Mouse (Mus musculus): Measurements from ENCODE around the gene Dnajb2.

The Dnajb2 gene

DNA sequence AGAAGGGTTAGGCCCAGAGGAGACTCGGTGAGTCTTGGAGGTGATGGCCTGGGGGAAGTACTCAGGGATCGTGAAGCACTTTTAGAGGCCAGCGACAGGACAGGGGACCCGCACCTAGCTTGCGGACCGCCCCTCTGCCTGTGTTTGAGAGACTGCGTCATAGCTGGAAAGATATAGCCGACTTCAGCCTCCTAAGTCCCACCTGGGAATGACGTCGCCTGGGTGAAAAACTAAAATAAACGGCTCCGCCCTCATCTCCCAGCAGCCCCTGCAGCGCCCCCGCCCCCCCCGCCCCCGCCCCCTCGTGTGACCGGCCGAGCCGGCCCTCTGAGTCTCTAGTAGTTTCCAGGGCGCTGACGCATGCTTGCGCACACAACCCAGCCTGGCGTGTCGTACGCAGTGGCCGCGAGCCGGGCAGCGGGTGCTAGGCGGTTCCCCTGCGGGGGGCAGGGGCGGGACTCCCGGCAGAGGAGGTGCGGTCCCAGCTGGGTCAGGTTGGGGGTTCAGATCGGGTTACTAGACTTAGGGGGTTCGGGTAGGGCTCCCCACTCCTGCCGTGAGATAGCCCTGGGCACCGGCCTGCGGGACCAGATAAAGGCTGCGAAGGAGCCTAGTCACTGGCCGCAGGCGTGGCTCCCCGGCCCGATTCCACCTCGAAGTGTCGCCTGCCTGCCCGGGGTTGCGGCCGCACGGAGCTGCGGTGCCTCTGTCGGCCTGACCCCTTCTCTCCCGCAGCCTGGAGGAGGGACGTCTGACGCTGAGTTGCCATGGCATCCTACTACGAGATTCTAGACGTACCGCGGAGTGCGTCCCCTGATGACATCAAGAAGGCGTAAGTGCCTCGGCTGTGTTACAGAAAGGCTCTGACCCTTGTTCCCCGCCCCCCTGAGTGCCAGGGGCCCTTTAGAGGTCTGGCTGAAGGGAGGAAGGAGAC, at the start of gene Dnajb2:
TSS of gene Dnajb2 (plus strand) at position 290 of the 934 bp plus-strand sequence.
- peak; percentile 77 to 79 for DNase-seq (ENCODE audit: low spot score in 2 of 2)

DNA sequence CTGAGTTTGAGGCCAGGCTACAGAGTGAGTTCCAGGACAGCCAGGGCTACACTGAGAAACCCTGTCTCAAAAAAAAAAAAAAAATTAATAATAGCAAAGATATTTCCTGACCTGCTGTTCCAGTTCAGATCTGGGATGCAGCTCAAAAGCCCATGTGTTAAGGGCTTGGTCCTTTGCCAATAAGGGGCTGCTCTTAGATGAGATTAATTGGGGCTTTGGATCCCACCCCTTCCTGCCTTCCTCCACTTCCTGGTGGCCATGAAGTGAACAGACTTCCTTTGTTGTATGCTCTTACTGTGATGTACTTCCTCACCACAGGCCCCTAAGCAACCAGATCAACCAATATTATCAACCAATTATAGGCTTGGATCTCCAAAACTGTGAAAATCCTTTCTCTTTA, 49.1 kb upstream of the Dnajb2 start:
- no peak for DNase-seq (ENCODE audit: low spot score in 2 of 2)

DNA sequence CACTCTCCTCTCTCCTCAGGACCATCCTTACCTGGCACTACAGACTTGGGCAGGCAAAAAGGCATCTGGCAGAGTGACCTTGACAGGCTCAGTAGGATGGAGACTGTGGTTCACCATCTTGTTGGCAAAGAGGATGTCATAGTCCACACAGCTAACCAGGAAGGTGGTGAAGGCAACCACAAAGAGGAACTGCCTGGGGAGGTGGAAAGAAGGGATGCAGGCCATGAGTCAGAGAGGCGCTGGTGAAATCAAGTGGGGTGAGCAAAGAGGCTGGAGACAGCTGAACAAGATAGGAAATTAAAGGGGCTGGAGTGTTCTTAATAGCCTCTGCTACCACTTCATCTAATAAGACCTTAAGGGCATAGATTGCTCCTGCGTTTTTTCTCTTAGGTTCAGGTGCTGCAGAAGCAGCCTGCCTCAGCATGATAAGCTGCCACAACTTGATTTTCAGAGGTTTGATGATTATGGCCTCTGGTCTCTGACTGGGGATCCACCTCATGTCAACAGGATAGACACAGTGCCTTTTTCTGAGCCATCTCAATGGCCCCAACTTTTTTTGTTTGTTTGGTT, 48.2 kb upstream of the Dnajb2 start:
- DNase-seq (ENCODE audit: low spot score in 2 of 2): no peak

DNA sequence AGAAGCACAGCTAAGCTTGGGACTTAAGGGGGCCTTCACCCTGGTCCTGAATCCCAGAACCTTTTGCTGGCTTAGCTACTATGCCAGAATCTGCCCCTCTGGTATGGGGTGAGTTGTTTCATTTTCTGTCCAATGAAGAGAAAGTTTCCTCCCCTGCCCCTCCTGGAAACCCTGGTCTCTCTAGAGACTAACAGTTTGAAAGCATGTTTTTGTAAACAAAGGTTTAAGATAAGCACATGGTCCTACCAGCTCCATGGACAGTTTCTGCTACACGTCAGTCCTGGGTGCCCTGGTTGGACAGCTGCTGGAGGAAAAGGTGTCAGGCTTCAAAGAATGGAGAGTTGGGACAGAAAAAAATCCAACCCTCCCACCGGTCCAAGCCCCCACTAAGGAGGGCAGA, 45.6 kb upstream of the Dnajb2 start:
- no peak for DNase-seq (ENCODE audit: low spot score in 2 of 2)

GRCm38 (mm10) chr1:75191258-75191621, 45.0 kb upstream of the Dnajb2 start:
- DNase-seq (ENCODE audit: low spot score in 2 of 2): no peak

DNA sequence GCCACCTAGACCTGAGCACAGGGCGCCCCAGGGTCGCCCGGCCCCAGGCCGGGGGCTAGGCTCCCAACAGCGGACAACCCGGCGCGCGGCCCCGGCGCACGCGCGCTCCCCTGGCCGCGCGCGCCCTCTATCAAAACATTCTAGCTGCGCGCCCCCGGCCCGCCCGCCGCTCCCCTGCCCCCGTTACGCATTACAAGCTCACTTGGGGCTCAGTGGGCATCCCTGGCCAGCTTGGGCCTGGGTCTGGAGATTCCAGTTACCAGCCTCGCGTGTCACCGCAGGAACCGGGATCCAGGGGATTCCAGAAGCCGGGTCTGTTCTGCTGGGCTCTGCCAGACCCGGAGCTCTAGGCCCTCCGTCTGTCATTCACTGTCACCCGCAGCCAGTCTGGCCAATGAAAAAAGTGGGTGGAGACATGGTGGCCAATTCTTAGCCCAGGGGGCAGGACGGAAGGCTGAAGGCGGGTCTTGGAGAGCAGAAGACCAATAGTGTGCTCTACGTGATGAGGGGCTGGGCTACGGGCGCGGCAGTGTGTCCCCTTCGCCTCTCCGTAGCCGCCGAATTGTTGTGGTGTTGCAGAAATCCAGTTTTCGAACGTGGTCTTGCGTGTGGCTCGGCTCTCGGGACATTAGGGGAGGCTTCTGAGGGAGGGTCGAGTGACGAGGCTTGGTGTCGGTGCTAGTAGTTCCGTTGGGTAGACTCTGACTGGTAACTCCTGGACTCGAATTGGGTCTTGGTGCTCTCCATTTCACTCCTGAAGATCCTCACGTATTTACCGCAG, 44.4 kb upstream of the Dnajb2 start, which contains the start of the genes Ankzf1 and Atg9a:
TSS of gene Ankzf1 (plus strand) at position 530 of the 781 bp plus-strand sequence.
TSS of gene Atg9a (minus strand) at position 575 of the 781 bp plus-strand sequence.
- DNase-seq (ENCODE audit: low spot score in 2 of 2): peak; percentile 95 to 98

DNA sequence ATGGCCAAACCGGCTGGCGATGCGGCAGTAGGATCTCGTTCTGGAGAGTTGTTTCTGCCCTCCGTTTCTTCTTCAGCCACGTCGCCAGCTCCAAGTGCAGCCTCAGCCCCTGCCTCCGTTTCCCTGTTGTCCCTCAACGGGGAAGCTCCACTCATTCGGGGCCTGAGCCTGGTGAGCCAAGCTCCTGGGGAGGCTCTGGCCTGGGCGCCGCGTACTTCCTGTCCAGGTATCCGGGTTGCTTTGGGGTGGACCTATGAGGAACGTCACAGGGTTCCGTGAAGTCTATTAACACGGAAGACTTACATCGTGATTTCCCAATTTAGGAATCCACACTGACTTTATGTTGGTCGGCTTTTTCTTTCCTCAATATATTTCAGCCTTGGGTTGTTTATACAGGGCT, 43.8 kb upstream of the Dnajb2 start:
- DNase-seq (ENCODE audit: low spot score in 2 of 2): no peak

DNA sequence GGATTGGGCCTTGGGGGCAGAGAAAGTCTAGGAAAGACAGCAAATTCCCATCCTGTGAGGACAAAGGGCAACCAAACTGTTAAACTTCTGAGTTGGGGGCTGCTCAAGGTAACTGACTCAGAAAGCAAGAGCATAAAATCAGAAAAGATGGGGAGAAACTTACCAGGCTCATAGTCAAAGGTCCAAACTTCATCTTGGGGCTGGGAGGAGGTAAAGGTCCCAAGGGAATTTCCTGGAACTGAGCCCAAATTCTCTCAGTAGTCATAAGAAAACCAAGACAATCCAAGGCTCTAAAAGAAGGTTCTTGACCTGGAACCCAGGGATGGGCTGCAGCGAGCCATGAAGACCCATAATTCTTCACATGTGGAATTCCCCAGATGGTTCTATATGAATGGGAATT, 35.0 kb upstream of the Dnajb2 start:
- DNase-seq (ENCODE audit: low spot score in 2 of 2): no peak

DNA sequence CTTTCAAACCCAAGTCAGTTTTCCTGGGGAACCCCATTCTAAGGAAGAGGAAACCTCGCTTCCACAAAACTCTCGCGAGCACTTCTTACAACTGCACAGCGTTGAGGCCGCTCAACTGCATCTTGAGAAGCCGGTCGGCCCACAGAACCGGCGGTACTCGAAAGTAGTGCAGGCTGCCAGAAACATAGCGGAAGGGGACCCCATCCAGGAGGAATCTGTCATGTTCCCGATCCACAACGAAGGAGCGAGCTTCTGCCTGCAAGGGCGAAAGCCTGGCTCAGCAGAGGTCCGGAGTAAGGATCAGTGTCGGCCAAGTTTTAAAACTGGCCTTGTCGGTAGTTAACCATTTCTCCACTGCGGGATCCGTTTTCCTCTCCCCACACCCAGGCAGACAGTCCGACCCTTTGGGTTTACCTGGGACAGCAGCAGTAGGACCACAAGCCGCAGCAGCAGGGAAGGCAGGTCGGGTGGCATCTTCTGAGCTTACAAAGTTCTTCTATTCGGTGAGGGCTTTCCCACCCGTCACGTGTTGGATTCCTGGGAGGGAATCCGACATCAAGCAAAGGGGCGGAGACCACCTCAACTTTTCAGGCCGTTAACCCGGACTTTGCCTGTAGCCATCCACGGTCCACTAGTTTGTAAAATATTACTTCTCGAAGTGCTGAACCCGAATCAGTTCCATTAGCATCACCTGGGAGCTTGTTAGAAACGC, 27.1 kb upstream of the Dnajb2 start:
- no peak for DNase-seq (ENCODE audit: low spot score in 2 of 2)

- peak; percentile 92 to 97 for DNase-seq (ENCODE audit: low spot score in 2 of 2)
These were observed 25.8 kb upstream of the Dnajb2 start, which contains the start of the genes Glb1l and Stk16 for GRCm38 (mm10) chr1:75210136-75211087. Gene Glb1l (minus strand): TSS chr1:75210813. Gene Stk16 (plus strand): TSS chr1:75210838.

GRCm38 (mm10) chr1:75211141-75211708, 25.0 kb upstream of the Dnajb2 start:
- DNase-seq (ENCODE audit: low spot score in 2 of 2): no peak

DNA sequence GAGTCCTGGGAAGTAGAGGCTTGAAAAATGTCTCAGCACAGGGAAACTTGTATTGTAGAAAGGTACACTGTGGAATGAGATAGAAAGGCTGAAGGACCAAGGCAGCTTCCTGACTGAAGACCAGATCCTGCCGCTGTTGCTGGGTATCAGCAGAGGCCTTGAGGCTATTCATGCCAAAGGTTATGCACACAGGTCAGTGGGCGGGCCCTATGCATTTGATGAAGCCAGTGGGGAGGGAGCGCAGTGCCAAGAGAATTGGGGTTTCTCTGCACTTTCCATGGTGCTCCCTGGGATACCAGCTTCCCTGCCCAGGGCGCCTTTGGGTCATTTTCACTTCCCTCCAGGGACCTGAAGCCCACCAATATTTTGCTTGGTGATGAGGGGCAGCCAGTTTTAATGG, 23.7 kb upstream of the Dnajb2 start:
- DNase-seq (ENCODE audit: low spot score in 2 of 2): no peak

GRCm38 (mm10) chr1:75213096-75213495, 23.1 kb upstream of the Dnajb2 start:
- DNase-seq (ENCODE audit: low spot score in 2 of 2): no peak

DNA sequence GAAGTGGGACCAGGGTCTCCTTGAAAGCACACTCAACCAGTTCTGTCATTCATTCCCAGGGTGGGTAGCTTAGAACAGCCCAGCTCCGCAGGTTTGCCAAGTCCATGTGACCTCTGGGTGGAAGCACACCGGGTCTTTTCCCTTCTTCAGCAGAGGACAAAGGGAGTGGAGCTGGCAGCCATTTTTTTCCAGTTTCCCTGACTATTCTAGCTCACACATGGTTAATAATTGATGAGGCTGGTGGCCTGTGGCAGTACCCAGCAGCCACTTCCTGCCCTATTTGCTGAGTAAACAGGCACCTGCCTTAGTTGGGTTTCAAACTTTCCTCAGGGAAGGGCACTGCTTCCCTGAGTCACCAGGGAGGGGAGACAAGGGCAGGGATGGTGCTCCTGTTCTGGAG, 21.8 kb upstream of the Dnajb2 start:
- DNase-seq (ENCODE audit: low spot score in 2 of 2): no peak

DNA sequence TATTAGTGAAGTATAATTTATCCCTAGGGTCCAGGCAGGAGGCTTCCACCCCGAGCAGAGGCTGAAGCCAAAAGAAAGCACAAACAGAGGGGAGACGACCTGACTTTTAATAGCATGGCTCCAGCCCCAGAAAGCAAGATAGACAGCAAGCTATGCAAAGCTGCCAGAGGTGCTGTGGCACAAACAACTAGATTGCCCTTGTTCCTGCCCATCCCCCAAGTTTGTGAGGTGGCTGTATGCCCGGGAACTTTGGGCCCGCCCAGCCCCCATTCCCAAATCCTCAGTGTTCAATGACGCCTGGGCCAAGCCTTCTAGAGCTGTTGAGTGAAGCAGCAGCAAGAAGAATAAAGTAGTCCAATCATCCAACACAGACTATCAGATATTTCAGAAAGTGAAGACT, 21.3 kb upstream of the Dnajb2 start:
- peak; percentile 67 to 72 for DNase-seq (ENCODE audit: low spot score in 2 of 2)

DNA sequence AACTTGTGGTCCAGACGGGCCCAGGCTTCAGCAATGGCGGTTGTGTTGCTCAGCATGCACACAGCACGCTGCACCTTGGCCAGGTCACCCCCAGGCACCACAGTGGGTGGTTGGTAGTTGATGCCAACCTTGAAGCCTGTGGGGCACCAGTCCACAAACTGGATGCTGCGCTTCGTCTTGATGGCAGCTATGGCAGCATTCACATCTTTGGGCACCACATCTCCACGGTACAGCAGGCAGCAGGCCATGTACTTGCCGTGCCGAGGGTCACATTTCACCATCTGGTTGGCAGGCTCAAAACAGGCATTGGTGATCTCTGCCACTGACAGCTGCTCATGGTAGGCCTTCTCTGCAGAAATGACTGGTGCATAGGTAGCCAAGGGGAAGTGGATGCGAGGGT, 20.4 kb upstream of the Dnajb2 start:
- DNase-seq (ENCODE audit: low spot score in 2 of 2): no peak

DNA sequence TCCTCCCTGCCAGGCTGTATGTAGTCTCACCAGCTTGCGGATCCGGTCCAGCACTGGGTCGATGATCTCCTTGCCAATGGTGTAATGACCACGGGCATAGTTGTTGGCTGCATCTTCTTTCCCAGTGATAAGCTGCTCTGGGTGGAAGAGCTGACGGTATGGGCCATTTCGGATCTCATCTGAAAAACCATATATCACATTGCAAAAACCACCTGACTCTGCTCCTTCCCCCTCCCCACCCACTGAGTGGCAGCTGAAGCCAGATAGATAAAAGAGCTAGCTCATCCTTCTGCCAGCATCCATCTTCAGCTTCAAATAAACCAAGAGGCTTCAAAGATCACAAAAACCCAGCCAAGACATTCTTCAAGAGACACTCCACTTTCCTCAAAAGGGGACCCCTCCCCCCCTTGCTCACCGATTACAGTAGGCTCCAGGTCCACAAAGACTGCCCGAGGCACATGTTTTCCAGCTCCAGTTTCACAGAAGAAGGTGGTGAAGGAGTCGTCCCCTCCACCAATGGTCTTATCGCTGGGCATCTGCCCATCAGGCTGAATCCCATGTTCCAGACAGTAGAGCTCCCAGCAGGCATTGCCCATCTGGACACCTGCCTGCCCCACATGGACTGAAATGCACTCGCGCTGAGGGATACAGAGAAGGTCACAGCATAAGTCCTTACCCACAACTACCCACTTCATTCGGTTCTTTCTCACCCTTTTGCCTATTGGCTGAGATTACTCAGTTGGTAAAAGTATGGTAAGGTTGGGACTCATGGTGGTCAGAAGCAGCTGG, 19.2 kb upstream of the Dnajb2 start:
- no peak for DNase-seq (ENCODE audit: low spot score in 2 of 2)

DNA sequence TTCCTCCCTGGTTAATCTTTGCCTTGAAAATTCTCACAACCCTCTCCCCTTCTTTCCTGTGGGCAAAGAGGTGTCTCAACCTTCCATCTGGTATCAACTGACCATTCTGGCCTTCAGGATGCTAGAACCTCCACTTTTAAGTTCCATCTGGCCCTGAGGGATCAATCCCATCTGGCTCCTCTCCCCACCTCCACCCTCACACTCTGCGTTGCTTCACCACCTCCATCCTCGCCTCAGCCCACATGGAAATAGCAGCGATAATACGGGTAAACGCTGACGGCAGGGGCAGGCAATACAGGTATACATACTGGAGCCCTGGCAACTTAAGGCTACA, 18.3 kb upstream of the Dnajb2 start:
- DNase-seq (ENCODE audit: low spot score in 2 of 2): no peak

All from frontal cortex, postnatal 10 days (tissue).